Mouse (Mus musculus) megakaryocyte, embryonic 14.5 days (primary cell): ENCODE measurements around the gene Crocc.

ENCODE experiments used
- FLI1 ChIP-seq: IDR thresholded peaks from 2 replicates; pipeline ENCODE4 v1.6.1; 2012; ENCODE audit warnings: low read length, inconsistent platforms, mixed read lengths
- GATA1 ChIP-seq: IDR thresholded peaks from 3 replicates; pipeline ENCODE4 v1.6.1; 2012; ENCODE audit warnings: mixed read lengths, low read length, inconsistent platforms, borderline replicate concordance

DNA sequence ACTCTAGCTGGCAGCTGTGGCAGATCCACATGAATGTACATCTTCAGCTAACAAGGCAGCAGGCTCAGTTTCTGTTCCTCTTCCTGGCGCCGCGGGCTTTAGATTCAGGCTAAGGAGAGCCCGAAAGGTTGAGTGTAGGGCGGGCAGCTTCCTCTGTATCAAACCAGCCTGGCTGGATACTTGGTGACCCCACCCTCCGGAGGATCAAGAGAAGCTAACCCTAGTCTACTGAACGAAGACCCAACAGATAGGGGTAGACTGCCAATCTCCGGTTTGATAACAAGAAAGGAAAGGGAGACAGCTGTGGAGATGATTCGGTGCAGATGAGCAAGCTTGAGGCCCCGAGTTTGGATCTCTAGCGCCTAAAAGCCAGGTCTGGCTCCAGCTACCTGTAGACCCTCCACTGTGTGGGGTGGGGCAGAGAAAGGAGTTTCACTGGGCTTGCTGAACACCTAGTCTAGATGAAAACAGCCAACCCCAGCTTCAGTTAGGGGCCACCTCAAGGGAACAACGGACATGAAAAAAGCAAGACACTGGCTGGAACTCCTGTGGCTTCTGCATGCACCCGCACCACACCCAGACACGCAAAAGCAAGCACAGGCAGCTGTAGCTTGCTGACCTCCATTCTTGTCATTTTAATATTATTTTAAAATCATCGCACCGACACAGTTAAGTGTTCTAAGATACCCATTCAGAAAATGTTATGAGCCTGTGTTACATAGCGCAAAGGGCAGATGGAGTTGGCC lies 16.6 kb upstream of the Crocc start:
- no peak for TF ChIP-seq GATA1
- TF ChIP-seq FLI1, result no peak
